Mouse (Mus musculus): ENCODE results near the gene Kctd19. TPM values are rescaled to one million over a fixed set of nuclear protein-coding genes. Genes with fewer than 3 reads are reported as not detected.

The Kctd19 gene
- polyA plus RNA-seq, 1 experiment, result not detected

DNA sequence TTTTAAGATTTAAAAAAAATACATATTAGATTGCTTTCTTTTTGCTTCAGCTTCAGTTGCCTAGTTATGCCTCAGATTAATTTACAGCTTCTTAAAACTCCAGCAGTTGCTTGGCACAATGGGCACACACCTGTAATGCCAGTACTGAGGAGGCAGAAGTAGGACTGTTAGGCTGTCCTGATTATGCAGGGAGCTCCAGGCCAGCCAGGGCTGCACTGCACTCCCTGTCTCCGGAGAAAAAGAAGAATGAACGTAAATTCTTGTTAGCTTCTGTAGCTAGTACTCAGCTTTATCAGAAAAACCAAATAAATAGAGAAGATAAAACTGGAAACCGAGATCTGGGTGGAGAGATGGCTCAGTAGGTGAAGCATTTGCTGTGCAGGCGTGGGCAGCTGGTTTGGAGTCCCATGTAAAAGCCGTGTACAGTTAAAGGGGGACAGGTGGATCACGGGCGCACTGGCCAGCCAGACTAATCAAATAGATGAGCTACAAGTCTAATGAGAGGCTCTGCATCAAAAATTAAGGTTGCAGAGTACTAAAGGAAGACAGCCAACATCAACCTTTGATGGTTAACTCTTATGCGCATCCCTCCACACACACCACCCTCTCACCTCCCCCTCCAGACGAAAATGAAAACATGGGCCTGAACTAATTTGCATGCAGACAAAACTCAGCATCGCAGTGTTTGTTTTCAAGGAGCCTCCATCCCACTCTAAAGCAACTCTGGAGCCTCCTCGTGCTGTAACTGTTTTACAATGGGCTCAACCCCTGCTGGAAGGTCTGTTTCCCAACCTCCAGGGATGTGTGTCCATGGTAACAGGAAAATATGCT is 32.2 kb upstream of the Kctd19 start:
- Histone ChIP-seq H3K27me3 (replicated peaks) (peaks cover 45% of the 10 kb centered on the region), H3K36me3 (replicated peaks; ENCODE audit: low read length) (no peaks in the 10 kb centered on the region), H3K4me3 (replicated peaks) (no peak overlapping the region), H3K4me1 (peaks cover 10% of the 10 kb centered on the region), H3K9me3 (no peaks in the 10 kb centered on the region)
- no peak for TF ChIP-seq FLI1 (IDR thresholded peaks at IDR 0.05; ENCODE audit: low read length)
- no peak for TF ChIP-seq GATA1 (IDR thresholded peaks at IDR 0.05; ENCODE audit: borderline replicate concordance, low read length)

DNA sequence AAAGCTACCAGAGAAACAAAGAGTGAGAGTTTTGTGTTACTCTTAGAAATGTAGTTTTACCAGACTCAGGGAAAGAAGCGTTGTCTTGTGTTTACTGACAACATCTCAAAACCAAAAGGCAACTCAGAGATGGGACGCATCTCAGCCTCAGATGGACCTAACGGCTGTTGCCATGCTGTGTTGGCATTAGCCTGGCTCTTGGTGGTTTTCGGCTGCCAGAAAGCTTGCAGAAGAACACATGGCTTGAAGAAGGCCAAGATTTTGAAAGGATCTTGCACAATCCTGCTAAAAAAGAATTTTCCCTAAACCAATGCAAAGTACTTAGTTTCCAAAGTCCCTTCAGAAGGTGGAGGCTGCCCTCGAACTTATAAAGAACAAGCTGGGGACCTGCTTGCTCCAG is 29.4 kb upstream of the Kctd19 start:
- no peaks in the 10 kb centered on the region for H3K9me3 ChIP-seq
- no peak overlapping the region for H3K4me3 ChIP-seq (replicated peaks)
- no peak for TF ChIP-seq FLI1 (IDR thresholded peaks at IDR 0.05; ENCODE audit: low read length)
- no peak for TF ChIP-seq GATA1 (IDR thresholded peaks at IDR 0.05; ENCODE audit: borderline replicate concordance, low read length)
- peaks cover 35% of the 10 kb centered on the region for H3K27me3 ChIP-seq (replicated peaks)
- no peaks in the 10 kb centered on the region for H3K36me3 ChIP-seq (replicated peaks; ENCODE audit: low read length)
- H3K4me1 ChIP-seq, result 0 out of 2 replicates have a peak, but pooled peaks cover 5% of the 10 kb centered on the region

DNA sequence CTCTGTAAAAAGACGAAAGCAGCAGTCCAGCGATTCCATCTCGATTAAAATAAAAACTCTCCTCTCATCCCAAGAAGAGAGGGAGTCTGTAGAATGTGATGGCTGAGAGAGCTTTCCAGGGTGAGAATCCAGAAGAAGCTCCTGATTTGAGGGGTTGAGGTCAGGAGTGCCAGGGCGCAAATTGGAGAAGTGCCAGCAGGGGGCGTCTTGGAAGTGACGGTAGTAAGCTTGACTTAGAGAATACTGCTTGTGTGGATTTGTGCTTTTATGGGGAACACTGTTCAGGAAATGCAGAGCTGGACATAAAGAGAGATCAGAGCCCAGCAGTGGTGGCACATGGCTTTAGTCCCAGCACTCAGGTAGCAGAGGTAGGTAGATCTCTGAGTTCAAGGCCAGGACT is 28.1 kb upstream of the Kctd19 start:
- no peaks in the 10 kb centered on the region for H3K36me3 ChIP-seq (replicated peaks; ENCODE audit: low read length)
- peaks cover 42% of the 10 kb centered on the region for H3K27me3 ChIP-seq (replicated peaks)
- TF ChIP-seq GATA1 (IDR thresholded peaks at IDR 0.05; ENCODE audit: borderline replicate concordance, low read length) (no peak), FLI1 (IDR thresholded peaks at IDR 0.05; ENCODE audit: low read length) (no peak)
- no peaks in the 10 kb centered on the region for H3K9me3 ChIP-seq
- H3K4me3 ChIP-seq (replicated peaks), result no peak overlapping the region
- H3K4me1 ChIP-seq, result 0 out of 2 replicates have a peak, but pooled peaks cover 5% of the 10 kb centered on the region

DNA sequence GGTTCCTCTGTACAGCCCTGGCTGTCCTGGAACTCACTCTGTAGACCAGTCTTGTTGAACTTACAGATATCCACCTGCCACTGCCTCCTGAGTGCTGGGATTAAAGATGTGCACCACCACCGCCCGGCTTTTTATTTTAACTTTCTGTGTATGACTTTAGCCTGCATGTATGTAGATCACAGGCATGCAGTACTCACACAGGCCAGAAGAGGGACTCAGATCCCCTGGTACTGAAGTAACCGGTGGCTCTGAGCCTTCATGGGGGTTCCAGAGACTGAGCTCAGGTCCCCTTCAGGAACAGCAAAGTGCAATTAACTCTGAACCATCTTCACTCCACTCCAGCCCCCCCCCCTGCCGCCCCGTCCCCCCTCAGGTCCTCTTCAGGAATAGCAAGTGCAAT is 25.6 kb upstream of the Kctd19 start:
- Histone ChIP-seq H3K27me3 (replicated peaks) (peaks cover 45% of the 10 kb centered on the region), H3K9me3 (no peaks in the 10 kb centered on the region), H3K4me3 (replicated peaks) (no peak overlapping the region), H3K4me1 (no peaks in the 10 kb centered on the region), H3K36me3 (replicated peaks; ENCODE audit: low read length) (no peaks in the 10 kb centered on the region)
- TF ChIP-seq GATA1 (IDR thresholded peaks at IDR 0.05; ENCODE audit: borderline replicate concordance, low read length) (no peak), FLI1 (IDR thresholded peaks at IDR 0.05; ENCODE audit: low read length) (no peak)

DNA sequence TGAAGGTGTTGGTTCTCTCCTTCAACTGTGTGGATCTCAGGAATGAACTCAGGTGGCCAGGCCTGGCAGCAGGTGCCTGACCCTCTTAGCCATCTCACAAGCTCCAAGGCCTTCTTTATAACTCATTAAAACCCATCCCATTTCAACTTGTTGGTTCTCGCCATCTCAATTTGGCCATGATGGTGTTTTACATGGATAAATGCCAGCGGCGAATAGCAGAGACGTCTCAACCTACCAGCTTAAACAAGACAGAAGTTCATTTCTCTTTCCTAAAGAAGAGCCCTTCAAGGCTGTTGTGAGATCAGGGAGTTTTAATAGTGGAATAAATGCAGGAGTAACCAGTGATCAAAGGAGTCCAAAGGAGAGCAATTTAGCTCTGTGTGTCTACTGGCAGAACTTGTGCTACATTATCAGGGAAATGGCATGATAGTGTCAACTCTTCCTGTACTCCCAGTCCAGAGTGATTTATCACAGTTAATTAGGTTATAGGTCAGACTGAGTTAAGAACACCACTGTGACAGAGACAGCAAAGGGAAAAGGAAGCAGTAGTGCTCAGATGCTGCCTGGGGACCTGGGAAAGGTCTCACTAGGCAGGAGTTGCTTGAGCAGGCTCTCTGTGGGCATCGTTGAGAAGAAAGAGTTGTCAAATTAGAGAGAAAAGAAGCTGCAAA is 23.9 kb upstream of the Kctd19 start:
- Histone ChIP-seq H3K27me3 (replicated peaks) (peaks cover 39% of the 10 kb centered on the region), H3K4me3 (replicated peaks) (no peak overlapping the region), H3K4me1 (no peaks in the 10 kb centered on the region), H3K9me3 (no peaks in the 10 kb centered on the region), H3K36me3 (replicated peaks; ENCODE audit: low read length) (no peaks in the 10 kb centered on the region)
- TF ChIP-seq GATA1 (IDR thresholded peaks at IDR 0.05; ENCODE audit: borderline replicate concordance, low read length) (no peak), FLI1 (IDR thresholded peaks at IDR 0.05; ENCODE audit: low read length) (no peak)

DNA sequence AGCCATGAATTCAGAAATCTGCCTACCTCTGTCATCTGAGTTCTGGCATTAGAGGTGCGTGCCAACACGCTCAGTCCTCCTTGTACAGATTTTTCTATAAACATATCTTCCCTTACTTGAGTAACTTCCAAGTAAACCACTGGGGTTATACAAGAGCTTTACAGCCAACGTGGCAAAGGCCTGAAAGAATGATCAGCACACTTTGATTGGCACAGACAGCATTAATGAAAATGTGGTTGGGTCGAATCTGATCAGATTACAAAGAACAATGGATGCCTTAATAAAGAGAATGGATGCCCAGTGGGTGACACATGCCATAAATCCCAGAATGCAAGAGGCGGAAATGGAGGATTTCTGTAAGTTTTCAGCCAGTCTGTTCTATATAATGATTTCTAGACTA is 22.9 kb upstream of the Kctd19 start:
- Histone ChIP-seq H3K9me3 (no peaks in the 10 kb centered on the region), H3K27me3 (replicated peaks) (peaks cover 37% of the 10 kb centered on the region), H3K4me1 (no peaks in the 10 kb centered on the region), H3K4me3 (replicated peaks) (no peak overlapping the region), H3K36me3 (replicated peaks; ENCODE audit: low read length) (no peaks in the 10 kb centered on the region)
- TF ChIP-seq FLI1 (IDR thresholded peaks at IDR 0.05; ENCODE audit: low read length) (no peak), GATA1 (IDR thresholded peaks at IDR 0.05; ENCODE audit: borderline replicate concordance, low read length) (no peak)

DNA sequence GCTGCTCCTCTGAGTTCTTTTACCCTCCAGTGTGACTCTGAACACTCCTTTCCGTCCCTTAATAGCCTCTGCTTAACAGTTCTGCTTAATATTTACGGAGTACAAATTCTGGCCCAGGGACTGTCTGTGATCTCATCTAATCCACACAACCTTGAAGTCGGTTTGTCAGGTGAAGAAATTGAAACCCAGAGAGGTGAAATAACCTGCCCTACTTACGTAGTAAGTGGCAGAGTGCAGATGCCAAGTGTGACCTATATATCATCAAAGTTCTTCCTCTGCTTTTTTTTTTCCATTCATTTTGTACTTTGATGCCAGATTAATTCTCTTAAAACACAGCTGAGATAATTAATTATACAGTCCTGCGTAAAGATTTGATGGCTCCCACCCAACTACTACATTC is 20.8 kb upstream of the Kctd19 start:
- no peaks in the 10 kb centered on the region for H3K9me3 ChIP-seq
- H3K27me3 ChIP-seq (replicated peaks), result peaks cover 35% of the 10 kb centered on the region

DNA sequence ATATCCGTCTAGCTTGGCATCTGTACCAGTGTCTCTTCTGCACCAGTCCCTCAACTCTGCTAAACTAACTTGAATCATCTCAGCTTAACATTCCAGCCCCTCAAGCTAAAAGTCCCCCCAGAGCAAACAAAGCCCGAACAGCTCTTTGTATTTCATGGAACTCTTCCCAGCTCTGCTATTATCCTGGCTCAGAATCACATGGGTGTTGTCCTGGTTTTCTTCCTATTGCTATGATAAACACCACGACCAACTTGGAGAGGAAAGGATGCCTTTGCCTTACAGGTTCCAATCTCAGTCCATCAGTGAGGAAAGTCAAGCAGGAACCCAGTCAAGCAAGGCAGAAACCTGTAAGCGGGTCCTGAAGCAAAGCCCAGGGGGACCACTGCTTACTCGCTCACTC is 20.2 kb upstream of the Kctd19 start:
- Histone ChIP-seq H3K9me3 (no peaks in the 10 kb centered on the region), H3K4me3 (replicated peaks) (no peak overlapping the region), H3K4me1 (peaks cover 7% of the 10 kb centered on the region), H3K36me3 (replicated peaks; ENCODE audit: low read length) (no peaks in the 10 kb centered on the region), H3K27me3 (replicated peaks) (peaks cover 36% of the 10 kb centered on the region)
- TF ChIP-seq GATA1 (IDR thresholded peaks at IDR 0.05; ENCODE audit: borderline replicate concordance, low read length) (no peak), FLI1 (IDR thresholded peaks at IDR 0.05; ENCODE audit: low read length) (no peak)

More for the DNA sequence above, 20.8 kb upstream of the Kctd19 start:
- Histone ChIP-seq H3K4me1 (peaks cover 4% of the 10 kb centered on the region), H3K4me3 (replicated peaks) (no peak overlapping the region), H3K36me3 (replicated peaks; ENCODE audit: low read length) (no peaks in the 10 kb centered on the region)
- TF ChIP-seq GATA1 (IDR thresholded peaks at IDR 0.05; ENCODE audit: borderline replicate concordance, low read length), result no peak
- no peak for TF ChIP-seq FLI1 (IDR thresholded peaks at IDR 0.05; ENCODE audit: low read length)

DNA sequence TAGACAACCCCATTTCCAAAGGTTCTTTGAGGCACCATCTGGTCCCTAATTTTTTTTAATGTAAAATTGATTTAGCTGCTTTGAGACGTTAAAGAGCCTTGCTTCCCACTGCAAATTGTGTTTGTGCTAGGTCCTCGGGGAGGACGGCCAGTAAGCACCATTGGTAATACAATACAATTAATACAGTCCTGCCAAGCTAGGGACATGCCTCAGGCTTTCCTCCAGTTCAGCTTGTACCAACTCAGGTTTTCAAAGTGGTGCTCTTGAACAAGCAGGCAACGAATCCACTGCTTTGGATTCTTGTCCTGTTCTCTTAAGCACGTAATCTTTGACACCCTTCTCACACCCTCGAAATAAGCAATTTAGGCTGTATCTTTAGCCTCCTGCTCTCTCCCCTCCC is 19.7 kb upstream of the Kctd19 start:
- Histone ChIP-seq H3K27me3 (replicated peaks) (peaks cover 36% of the 10 kb centered on the region), H3K36me3 (replicated peaks; ENCODE audit: low read length) (no peaks in the 10 kb centered on the region), H3K9me3 (no peaks in the 10 kb centered on the region), H3K4me1 (peaks cover 7% of the 10 kb centered on the region), H3K4me3 (replicated peaks) (no peak overlapping the region)
- TF ChIP-seq GATA1 (IDR thresholded peaks at IDR 0.05; ENCODE audit: borderline replicate concordance, low read length), result no peak
- TF ChIP-seq FLI1 (IDR thresholded peaks at IDR 0.05; ENCODE audit: low read length), result no peak
